Mouse (Mus musculus): ENCODE results near the gene Ptprn2. TPM values are rescaled to one million over a fixed set of nuclear protein-coding genes. Genes with fewer than 3 reads are reported as not detected.

The Ptprn2 gene
- polyA plus RNA-seq, 1 experiment from 2014 or later, result 0.15 TPM

- Histone ChIP-seq H3K4me3 (no peak overlapping the region), H3K36me3 (no peaks in the 10 kb centered on the region), H3K9ac (no peak overlapping the region), H3K4me2 (no peak overlapping the region), H3K9me3 (no peaks in the 10 kb centered on the region), H3K27me3 (replicated peaks) (no peaks in the 10 kb centered on the region; the same call in 1 of the 2 replicates), H3K27ac (replicated peaks) (no peak overlapping the region), H3K4me1 (peaks cover 3% of the 10 kb centered on the region; the same call in 1 of the 2 replicates)
- ATAC-seq (ENCODE audit: extremely low read depth, insufficient number of reproducible peaks, low FRiP score, low TSS enrichment), result no peak
- WGBS, result 78% methylated on average over 3 of the region's 3 CpGs
Measured at GRCm38 (mm10) chr12:117127078-117127477, 641.6 kb downstream of the Ptprn2 start.

DNA sequence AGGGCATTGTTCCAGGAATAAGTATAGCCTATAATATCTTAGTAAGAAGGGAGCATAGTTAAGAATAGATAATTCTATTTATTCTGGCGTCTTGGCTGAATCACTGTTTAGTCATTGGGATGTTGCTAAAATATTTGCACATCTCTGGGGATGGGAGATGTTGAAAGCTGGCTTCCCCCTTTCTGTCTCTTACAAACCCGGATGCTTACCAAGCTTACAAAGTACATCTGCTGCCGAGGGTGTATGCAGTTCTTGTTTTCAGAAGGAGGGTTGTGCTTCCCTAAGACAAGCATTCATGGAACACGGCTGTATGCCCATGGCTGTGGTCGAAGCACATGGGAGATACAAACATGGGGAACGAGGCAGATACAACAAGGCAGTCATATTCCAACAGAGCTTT lies 642.0 kb downstream of the Ptprn2 start:
- H3K27me3 ChIP-seq (replicated peaks), result no peaks in the 10 kb centered on the region; the same call in 1 of the 2 replicates
- no peak overlapping the region for H3K4me2 ChIP-seq
- peaks cover 3% of the 10 kb centered on the region; the same call in 1 of the 2 replicates for H3K4me1 ChIP-seq
- no peak overlapping the region for H3K27ac ChIP-seq (replicated peaks)
- no peak for ATAC-seq (ENCODE audit: extremely low read depth, insufficient number of reproducible peaks, low FRiP score, low TSS enrichment)
- H3K36me3 ChIP-seq, result no peaks in the 10 kb centered on the region
- H3K9ac ChIP-seq, result no peak overlapping the region
- H3K4me3 ChIP-seq, result no peak overlapping the region
- no peaks in the 10 kb centered on the region for H3K9me3 ChIP-seq
- WGBS, result 60% methylated on average over 6 of the region's 6 CpGs

GRCm38 (mm10) chr12:117132095-117132494 lies 646.6 kb downstream of the Ptprn2 start:
- no peaks in the 10 kb centered on the region for H3K9me3 ChIP-seq
- H3K4me2 ChIP-seq, result no peak overlapping the region
- 15% methylated on average over 2 of the region's 2 CpGs for WGBS
- no peak overlapping the region for H3K27ac ChIP-seq (replicated peaks)
- no peaks in the 10 kb centered on the region for H3K36me3 ChIP-seq
- H3K4me3 ChIP-seq, result no peak overlapping the region
- peaks cover 2% of the 10 kb centered on the region; the same call in 1 of the 2 replicates for H3K4me1 ChIP-seq
- H3K27me3 ChIP-seq (replicated peaks), result peaks cover 3% of the 10 kb centered on the region; the same call in 1 of the 2 replicates
- no peak for ATAC-seq (ENCODE audit: extremely low read depth, insufficient number of reproducible peaks, low FRiP score, low TSS enrichment)
- no peak overlapping the region for H3K9ac ChIP-seq

DNA sequence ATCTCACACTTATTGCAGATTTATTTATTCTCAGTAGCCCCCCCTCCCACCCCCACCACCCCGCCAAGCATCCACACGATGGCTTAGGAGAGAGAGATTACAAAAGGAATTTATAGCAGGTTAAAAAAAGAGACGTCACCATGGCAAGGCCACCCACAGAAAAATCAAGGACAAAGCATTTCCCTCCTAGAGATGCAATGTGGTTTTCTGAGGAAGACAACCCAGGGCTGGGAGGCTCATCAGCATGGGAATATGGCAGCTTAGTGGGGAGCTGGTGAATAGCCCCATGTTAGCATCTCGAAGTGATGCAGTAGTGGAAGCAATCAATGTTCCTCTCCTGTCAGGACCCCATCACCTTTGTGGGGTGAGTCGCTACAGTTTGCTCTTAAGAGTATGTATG lies 649.7 kb downstream of the Ptprn2 start:
- no peak for ATAC-seq (ENCODE audit: extremely low read depth, insufficient number of reproducible peaks, low FRiP score, low TSS enrichment)
- Histone ChIP-seq H3K27ac (replicated peaks) (no peak overlapping the region), H3K27me3 (replicated peaks) (peaks cover 8% of the 10 kb centered on the region; the same call in 1 of the 2 replicates), H3K4me2 (no peak overlapping the region), H3K4me3 (no peak overlapping the region), H3K9me3 (no peaks in the 10 kb centered on the region), H3K9ac (no peak overlapping the region), H3K36me3 (no peaks in the 10 kb centered on the region), H3K4me1 (no peaks in the 10 kb centered on the region)
- 61% methylated on average over 5 of the region's 5 CpGs for WGBS

GRCm38 (mm10) chr12:117136472-117137010 lies 651.0 kb downstream of the Ptprn2 start:
- 67% methylated on average over 5 of the region's 5 CpGs for WGBS

GRCm38 (mm10) chr12:117140901-117141300 lies 655.4 kb downstream of the Ptprn2 start:
- H3K9ac ChIP-seq, result no peak overlapping the region
- 66% methylated on average over 4 of the region's 4 CpGs for WGBS
- H3K27ac ChIP-seq (replicated peaks), result no peak overlapping the region
- H3K36me3 ChIP-seq, result no peaks in the 10 kb centered on the region
- no peak for ATAC-seq (ENCODE audit: extremely low read depth, insufficient number of reproducible peaks, low FRiP score, low TSS enrichment)
- no peak overlapping the region for H3K4me2 ChIP-seq
- H3K4me1 ChIP-seq, result peaks cover 6% of the 10 kb centered on the region
- H3K9me3 ChIP-seq, result no peaks in the 10 kb centered on the region
- peaks cover 20% of the 10 kb centered on the region for H3K27me3 ChIP-seq (replicated peaks)
- no peak overlapping the region for H3K4me3 ChIP-seq

More at GRCm38 (mm10) chr12:117136472-117137010, 651.0 kb downstream of the Ptprn2 start:
- no peak overlapping the region for H3K27ac ChIP-seq (replicated peaks)
- no peak overlapping the region for H3K4me2 ChIP-seq
- no peak overlapping the region for H3K4me3 ChIP-seq
- H3K4me1 ChIP-seq, result peaks cover 3% of the 10 kb centered on the region
- H3K9me3 ChIP-seq, result no peaks in the 10 kb centered on the region
- no peaks in the 10 kb centered on the region for H3K36me3 ChIP-seq
- no peak for ATAC-seq (ENCODE audit: extremely low read depth, insufficient number of reproducible peaks, low FRiP score, low TSS enrichment)
- H3K27me3 ChIP-seq (replicated peaks), result peaks cover 12% of the 10 kb centered on the region; the same call in 1 of the 2 replicates
- no peak overlapping the region for H3K9ac ChIP-seq

DNA sequence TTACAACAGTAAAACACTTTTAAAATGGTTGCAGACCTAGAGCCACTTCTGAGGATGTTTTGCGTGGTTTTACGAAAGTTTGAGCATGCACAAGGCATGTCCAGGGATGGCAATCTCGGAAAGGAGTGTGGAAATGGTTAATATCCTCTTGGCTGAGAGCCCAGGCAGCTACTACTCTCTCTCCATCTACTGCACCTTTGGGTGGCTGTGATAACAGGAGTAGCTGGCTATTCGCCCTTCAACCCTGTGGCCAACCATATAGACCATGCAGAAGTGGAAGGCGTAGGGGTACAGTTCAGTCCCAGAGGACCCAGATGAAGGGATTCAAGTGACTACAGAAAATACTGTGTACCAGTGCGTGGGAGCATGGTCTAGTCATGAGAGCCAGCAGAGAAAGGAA lies 655.9 kb downstream of the Ptprn2 start:
- ATAC-seq (ENCODE audit: extremely low read depth, insufficient number of reproducible peaks, low FRiP score, low TSS enrichment), result no peak
- Histone ChIP-seq H3K27ac (replicated peaks) (no peak overlapping the region), H3K4me2 (no peak overlapping the region), H3K4me3 (no peak overlapping the region), H3K36me3 (no peaks in the 10 kb centered on the region), H3K27me3 (replicated peaks) (peaks cover 21% of the 10 kb centered on the region), H3K9me3 (no peaks in the 10 kb centered on the region), H3K9ac (no peak overlapping the region), H3K4me1 (peaks cover 6% of the 10 kb centered on the region)
- 55% methylated on average over 6 of the region's 6 CpGs for WGBS

GRCm38 (mm10) chr12:117149176-117149575 lies 663.7 kb downstream of the Ptprn2 start:
- no peak overlapping the region for H3K27ac ChIP-seq (replicated peaks)
- WGBS, result 13% methylated on average over 7 of the region's 7 CpGs
- no peak for ATAC-seq (ENCODE audit: extremely low read depth, insufficient number of reproducible peaks, low FRiP score, low TSS enrichment)
- no peak overlapping the region for H3K4me2 ChIP-seq
- no peak overlapping the region for H3K4me3 ChIP-seq
- no peak overlapping the region for H3K9ac ChIP-seq
- H3K36me3 ChIP-seq, result no peaks in the 10 kb centered on the region
- H3K9me3 ChIP-seq, result no peaks in the 10 kb centered on the region
- peaks cover 85% of the 10 kb centered on the region for H3K27me3 ChIP-seq (replicated peaks)
- H3K4me1 ChIP-seq, result peaks cover 22% of the 10 kb centered on the region

DNA sequence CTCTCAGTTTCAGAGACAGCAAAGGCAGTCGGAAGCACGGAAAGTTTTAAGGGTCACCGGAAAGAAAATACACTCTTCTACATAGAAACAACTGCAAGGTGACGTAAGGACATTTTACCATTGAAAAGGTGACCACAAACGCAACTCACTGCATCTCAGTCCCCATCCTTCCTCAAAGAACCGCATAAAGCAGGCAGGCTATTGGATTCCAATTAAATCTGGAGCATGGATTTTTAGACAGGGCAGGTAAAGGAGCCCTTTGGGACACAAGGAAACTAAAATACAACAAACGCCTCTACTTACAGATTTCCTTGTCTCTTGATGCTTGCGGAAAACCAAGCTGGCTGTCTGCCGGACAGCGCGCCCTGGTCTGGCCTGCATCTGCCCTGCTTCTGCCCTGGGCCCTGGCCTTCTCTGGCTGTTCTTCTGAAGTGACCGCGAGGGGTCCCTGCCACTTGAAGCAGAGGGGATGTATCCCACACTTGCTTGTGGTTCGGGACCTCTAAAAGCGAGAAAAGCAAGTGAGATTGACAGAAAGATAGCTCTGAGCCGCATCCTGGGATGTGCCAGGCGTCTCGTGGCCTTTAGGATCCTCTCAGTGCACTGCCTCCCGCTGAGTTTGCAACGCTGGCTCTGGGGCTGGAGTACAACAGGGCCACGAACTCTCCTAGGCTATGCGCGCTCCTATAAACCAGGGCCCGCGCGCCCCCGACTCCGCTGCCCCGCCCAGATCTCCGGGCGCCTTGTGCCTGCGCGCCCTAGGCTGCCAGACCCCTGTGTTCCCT lies 665.3 kb downstream of the Ptprn2 start:
- Histone ChIP-seq H3K36me3 (no peaks in the 10 kb centered on the region), H3K4me3 (peak overlapping the region; percentile 21), H3K4me2 (peak overlapping the region; percentile 54), H3K27ac (replicated peaks) (no peak overlapping the region), H3K4me1 (peaks cover 29% of the 10 kb centered on the region), H3K9me3 (no peaks in the 10 kb centered on the region), H3K9ac (no peak overlapping the region), H3K27me3 (replicated peaks) (peaks cover 94% of the 10 kb centered on the region)
- ATAC-seq (ENCODE audit: extremely low read depth, insufficient number of reproducible peaks, low FRiP score, low TSS enrichment), result no peak
- 10% methylated on average over 33 of the region's 33 CpGs for WGBS

- ATAC-seq (ENCODE audit: extremely low read depth, insufficient number of reproducible peaks, low FRiP score, low TSS enrichment), result no peak
- H3K36me3 ChIP-seq, result no peaks in the 10 kb centered on the region
- no peak overlapping the region for H3K4me3 ChIP-seq
- no peak overlapping the region for H3K9ac ChIP-seq
- no peaks in the 10 kb centered on the region for H3K9me3 ChIP-seq
- WGBS, result 15% methylated on average over 7 of the region's 7 CpGs
- H3K4me2 ChIP-seq, result peak overlapping the region; percentile 54; the same call in 1 of the 2 replicates
- peaks cover 29% of the 10 kb centered on the region for H3K4me1 ChIP-seq
- H3K27ac ChIP-seq (replicated peaks), result no peak overlapping the region
- H3K27me3 ChIP-seq (replicated peaks), result peaks cover 98% of the 10 kb centered on the region
Measured at GRCm38 (mm10) chr12:117151611-117152010, 666.1 kb downstream of the Ptprn2 start.

- WGBS, result 6% methylated on average over 28 of the region's 28 CpGs
- Histone ChIP-seq H3K4me2 (peak overlapping the region; percentile 91), H3K27me3 (replicated peaks) (peaks cover 98% of the 10 kb centered on the region), H3K9ac (no peak overlapping the region), H3K36me3 (no peaks in the 10 kb centered on the region), H3K27ac (replicated peaks) (no peak overlapping the region), H3K4me3 (peak overlapping the region; percentile 66), H3K9me3 (no peaks in the 10 kb centered on the region), H3K4me1 (peaks cover 29% of the 10 kb centered on the region)
- ATAC-seq (ENCODE audit: extremely low read depth, insufficient number of reproducible peaks, low FRiP score, low TSS enrichment), result no peak
Measured at GRCm38 (mm10) chr12:117152366-117153165, 667.0 kb downstream of the Ptprn2 start.
